Mouse (Mus musculus): ENCODE measurements around the gene Rab35.

DNA sequence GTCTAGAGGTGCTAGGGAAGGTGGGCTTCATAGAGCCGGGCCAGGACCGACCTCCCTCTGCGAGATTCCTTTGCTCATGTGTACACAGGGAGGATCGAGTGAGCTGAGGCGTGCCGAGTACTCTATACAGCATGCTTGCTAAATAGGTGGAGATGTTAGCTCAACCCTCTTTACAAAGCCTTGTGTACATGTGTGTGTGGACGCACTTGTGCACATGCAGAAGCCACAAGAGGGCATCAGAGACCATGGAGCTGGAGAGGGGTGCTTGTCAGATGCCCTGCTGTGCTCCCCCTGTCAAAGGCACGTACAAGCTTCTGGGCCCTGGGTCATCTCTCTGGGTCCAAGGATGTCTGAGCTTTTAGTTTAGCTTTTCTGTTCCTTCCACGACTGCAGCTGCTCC lies 12.5 kb downstream of the Rab35 start:
- TF ChIP-seq CTCF (IDR thresholded peaks at IDR 0.05; ENCODE audit: control insufficient read depth, insufficient read depth, insufficient read length) = no peak
- no peak for TF ChIP-seq USF1 (IDR thresholded peaks at IDR 0.05; ENCODE audit: low read depth)
- TF ChIP-seq MAX (IDR thresholded peaks at IDR 0.05) = no peak
- no peak for TF ChIP-seq MYOD1 (IDR thresholded peaks at IDR 0.05; ENCODE audit: control insufficient read depth, insufficient read length, low read depth)
- TF ChIP-seq MYOG (IDR thresholded peaks at IDR 0.05; ENCODE audit: control insufficient read depth, extremely low read depth, insufficient read length) = no peak
- no peak for TF ChIP-seq FOSL1 (IDR thresholded peaks at IDR 0.05; ENCODE audit: insufficient read depth, low read length, poor library complexity, severe bottlenecking)
